Mouse (Mus musculus) ES-Bruce4 (cell line): ENCODE results near the gene Tuba3a. TPM values are rescaled to one million over a fixed set of nuclear protein-coding genes. Genes with fewer than 3 reads are reported as not detected.
A peak's percentile ranks its signal among the peaks of the same experiment; 100 is the strongest.

ENCODE experiments used
- H3K27ac ChIP-seq: 2 replicates; pipeline ENCODE4 v1.5.1; 2012; ENCODE audit warnings: low read length, inconsistent platforms; ENCODE audit not compliant: insufficient read depth
- H3K27me3 ChIP-seq: 2 replicates; pipeline ENCODE4 v1.6.1; 2012; ENCODE audit warnings: mild to moderate bottlenecking, low read length, inconsistent platforms; ENCODE audit not compliant: control insufficient read depth, poor library complexity, insufficient read depth, severe bottlenecking
- H3K36me3 ChIP-seq: 2 replicates; pipeline ENCODE4 v1.6.1; 2012; ENCODE audit warnings: inconsistent platforms, mild to moderate bottlenecking, low read length, moderate library complexity; ENCODE audit not compliant: control insufficient read depth, poor library complexity, insufficient read depth, severe bottlenecking
- H3K4me1 ChIP-seq: one replicate; pipeline ENCODE4 v1.8.1; 2011; ENCODE audit warnings: low read length; ENCODE audit not compliant: control insufficient read depth, insufficient read depth
- H3K4me3 ChIP-seq: 2 replicates; pipeline ENCODE4 v1.5.1; 2011; ENCODE audit warnings: low read depth, mild to moderate bottlenecking, low read length
- H3K9ac ChIP-seq: 2 replicates; pipeline ENCODE4 v1.6.1; 2012; ENCODE audit warnings: low read depth, mild to moderate bottlenecking, inconsistent platforms; ENCODE audit not compliant: poor library complexity, severe bottlenecking
- H3K9me3 ChIP-seq: replicated peaks from 2 replicates; pipeline ENCODE4 v1.6.1; 2012; ENCODE audit warnings: mild to moderate bottlenecking, low read length, inconsistent platforms; ENCODE audit not compliant: control insufficient read depth, poor library complexity, insufficient read depth, severe bottlenecking
- CTCF ChIP-seq: IDR thresholded peaks from one replicate; pipeline ENCODE4 v1.8.1; 2011; ENCODE audit warnings: low read depth, low read length
- EP300 ChIP-seq: IDR thresholded peaks from 2 replicates; pipeline ENCODE4 v1.6.1; 2011; ENCODE audit warnings: low read depth, low read length; ENCODE audit not compliant: insufficient read depth
- POLR2A ChIP-seq: IDR thresholded peaks from one replicate; pipeline ENCODE4 v1.8.1; 2011; ENCODE audit warnings: low read length; ENCODE audit not compliant: insufficient read depth
- polyA plus RNA-seq: library from polyadenylated mRNA; stranded (reverse); fragments of >200 nt; gene quantifications from 2 replicates; pipeline ENCODE4 v1.2.4, GENCODE M21; 2011; ENCODE audit warnings: low read depth; ENCODE audit not compliant: missing spikeins, insufficient read depth, insufficient read length

Tuba3a gene
- polyA plus RNA-seq, 1 experiment: 2.2 TPM

- Histone ChIP-seq H3K9me3 (no peaks in the 10 kb centered on the region), H3K27ac (no peak overlapping the region), H3K4me1 (no peaks in the 10 kb centered on the region), H3K36me3 (no peaks in the 10 kb centered on the region), H3K4me3 (no peak overlapping the region), H3K27me3 (no peaks in the 10 kb centered on the region), H3K9ac (no peak overlapping the region)
- no peak for TF ChIP-seq POLR2A
- no peak for TF ChIP-seq CTCF
- no peak for TF ChIP-seq EP300
Observed at GRCm38 (mm10) chr6:125233816-125234519, 51.9 kb downstream of the Tuba3a start.

DNA sequence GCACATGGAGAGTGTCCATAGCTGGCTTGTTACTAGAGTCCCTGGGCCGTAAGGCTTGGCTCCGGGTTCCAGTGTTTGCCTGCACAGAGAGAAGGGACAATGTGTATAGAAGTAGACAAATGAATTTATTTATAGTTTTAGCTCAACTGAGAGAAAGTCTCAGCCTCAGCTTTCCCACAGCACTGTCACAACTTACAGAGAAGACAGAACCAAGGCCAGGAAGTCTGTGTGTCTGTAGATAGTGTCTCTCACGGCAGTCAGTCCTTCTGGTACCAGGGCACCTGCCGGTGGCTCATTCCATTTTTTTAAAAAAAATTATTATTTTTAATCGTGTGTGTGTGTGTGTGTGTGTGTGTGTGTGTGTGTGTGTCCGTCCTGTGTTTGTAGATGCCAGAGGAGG, 53.3 kb downstream of the Tuba3a start:
- Histone ChIP-seq H3K27me3 (no peaks in the 10 kb centered on the region), H3K36me3 (no peaks in the 10 kb centered on the region), H3K4me1 (no peaks in the 10 kb centered on the region), H3K4me3 (no peak overlapping the region), H3K9ac (no peak overlapping the region), H3K27ac (no peak overlapping the region), H3K9me3 (no peaks in the 10 kb centered on the region)
- TF ChIP-seq EP300 (no peak), CTCF (no peak), POLR2A (no peak)

DNA sequence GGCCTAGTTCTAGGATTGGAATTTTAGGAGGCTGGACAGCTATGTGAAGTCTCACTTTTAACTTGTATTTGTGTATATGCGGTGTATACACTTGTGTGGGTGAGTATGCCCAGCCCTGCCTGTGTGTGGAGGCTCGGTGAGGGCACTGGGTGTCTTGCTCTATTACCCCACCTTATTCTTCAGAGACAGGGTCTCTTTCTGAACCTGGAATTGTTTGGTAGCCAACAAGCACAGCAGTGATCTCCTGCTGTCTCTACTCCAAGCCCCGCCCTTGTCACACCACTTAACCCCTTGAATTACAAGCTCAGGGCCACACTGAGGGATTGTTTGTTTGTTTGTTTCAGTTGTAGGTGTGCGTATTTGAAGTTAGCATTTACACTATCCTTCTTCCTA, 53.8 kb downstream of the Tuba3a start:
- Histone ChIP-seq H3K36me3 (no peaks in the 10 kb centered on the region), H3K27ac (no peak overlapping the region), H3K4me1 (no peaks in the 10 kb centered on the region), H3K9me3 (no peaks in the 10 kb centered on the region), H3K4me3 (peak overlapping the region; percentile 65), H3K27me3 (no peaks in the 10 kb centered on the region), H3K9ac (peak overlapping the region; percentile 34)
- TF ChIP-seq CTCF: no peak
- TF ChIP-seq POLR2A: no peak
- TF ChIP-seq EP300: no peak

DNA sequence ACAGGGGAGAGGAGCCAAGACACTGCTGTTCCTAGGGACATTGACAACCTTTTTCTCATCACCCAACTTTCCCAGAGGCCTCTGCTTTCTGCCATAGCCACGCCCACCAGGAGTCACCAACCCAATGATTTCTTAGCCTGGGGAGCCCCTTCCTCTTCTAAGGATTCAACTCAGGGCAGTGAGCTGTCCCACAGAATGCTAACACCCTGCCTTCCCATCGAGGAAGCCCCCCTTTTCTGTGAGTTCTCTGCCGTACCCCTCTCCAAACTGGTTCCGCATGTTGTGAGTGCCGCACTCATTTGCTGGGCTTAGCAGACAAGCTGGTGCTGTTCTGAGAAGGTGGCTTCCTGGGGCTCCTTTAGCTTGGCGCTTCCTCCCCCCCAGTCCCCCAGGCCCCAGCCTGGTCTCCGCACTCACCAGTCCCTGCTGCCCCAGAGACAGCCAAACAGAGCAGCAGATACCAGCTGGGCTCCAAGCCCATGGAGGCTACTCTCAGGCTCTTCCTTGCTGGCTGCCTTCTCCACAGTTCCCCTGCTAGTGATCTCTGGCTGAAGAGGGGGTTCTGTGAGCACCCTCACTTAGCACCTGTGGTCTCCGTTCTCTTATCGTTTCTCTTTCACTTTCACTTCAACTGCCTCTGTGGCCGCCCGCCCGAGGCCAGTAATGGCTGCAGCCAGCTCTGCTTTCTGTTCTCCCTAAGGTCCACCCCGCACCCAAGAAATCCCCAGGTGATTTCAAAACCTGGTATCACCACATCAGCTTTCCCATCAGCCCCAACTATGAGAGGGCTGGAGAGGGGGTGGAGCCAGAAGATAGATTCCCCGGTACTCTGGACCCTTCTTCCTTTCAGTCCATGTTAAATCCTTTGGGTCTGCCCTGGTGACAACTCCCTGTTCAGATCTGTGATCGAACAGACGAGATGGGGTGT, 54.5 kb downstream of the Tuba3a start, which contains the start of gene Tapbpl:
Tapbpl (minus strand) TSS at position 744 of the 928 bp plus-strand sequence.
- peak within 1 kb of the TSS; percentile 34 for H3K9ac ChIP-seq
- no peak within 1 kb of the TSS for H3K27ac ChIP-seq
- no peaks in the 10 kb centered on the region for H3K4me1 ChIP-seq

GRCm38 (mm10) chr6:125230571-125230970, 55.3 kb downstream of the Tuba3a start:
- no peak overlapping the region for H3K27ac ChIP-seq

More for the DNA sequence above, 54.5 kb downstream of the Tuba3a start, which contains the start of gene Tapbpl:
- TF ChIP-seq EP300: no peak
- no peak for TF ChIP-seq CTCF
- H3K4me3 ChIP-seq: peak within 1 kb of the TSS; percentile 65
- no peaks in the 10 kb centered on the region for H3K9me3 ChIP-seq
- H3K27me3 ChIP-seq: no peaks in the 10 kb centered on the region
- H3K36me3 ChIP-seq: no peaks in the 10 kb centered on the region

More at GRCm38 (mm10) chr6:125230571-125230970, 55.3 kb downstream of the Tuba3a start:
- Histone ChIP-seq H3K27me3 (no peaks in the 10 kb centered on the region), H3K4me3 (no peak overlapping the region), H3K9ac (no peak overlapping the region), H3K4me1 (no peaks in the 10 kb centered on the region), H3K9me3 (no peaks in the 10 kb centered on the region), H3K36me3 (no peaks in the 10 kb centered on the region)
- no peak for TF ChIP-seq EP300
- no peak for TF ChIP-seq CTCF
- TF ChIP-seq POLR2A: no peak

Other genes with a start within 250 kb of the Tuba3a start
- 44.0 and 54.7 TPM in 2 replicates for gene Ing4, start 246.3 kb downstream of the Tuba3a start, polyA plus RNA-seq
- gene Acrbp, start 236.4 kb downstream of the Tuba3a start, polyA plus RNA-seq: 25.3 and 25.7 TPM in 2 replicates
- gene Lpar5, start 218.1 kb downstream of the Tuba3a start, polyA plus RNA-seq: 2.5 and 3.7 TPM in 2 replicates
- 307 and 317 TPM in 2 replicates for gene Chd4, start 190.1 kb downstream of the Tuba3a start, polyA plus RNA-seq
- 75.1 and 78.4 TPM in 2 replicates for gene Nop2, start 154.1 kb downstream of the Tuba3a start, polyA plus RNA-seq
- 8.3 and 9.9 TPM in 2 replicates for gene Iffo1, start 140.8 kb downstream of the Tuba3a start, polyA plus RNA-seq
- gene Gapdh, start 119.6 kb downstream of the Tuba3a start, polyA plus RNA-seq: 933 and 990 TPM in 2 replicates
- gene Ncapd2, start 94.3 kb downstream of the Tuba3a start, polyA plus RNA-seq: 383 and 401 TPM in 2 replicates
- 113 TPM in 2 replicates for gene Mrpl51, start 94.2 kb downstream of the Tuba3a start, polyA plus RNA-seq
- 9.4 and 14.3 TPM in 2 replicates for gene Vamp1, start 70.5 kb downstream of the Tuba3a start, polyA plus RNA-seq
- 2.1 and 3.9 TPM in 2 replicates for gene Tapbpl, start 54.2 kb downstream of the Tuba3a start, polyA plus RNA-seq
- not detected in 2 replicates for gene Cd27, start 49.0 kb downstream of the Tuba3a start, polyA plus RNA-seq
- 8.0 and 9.5 TPM in 2 replicates for gene Ltbr, start 27.8 kb upstream of the Tuba3a start, polyA plus RNA-seq
- 2.0 and 2.3 TPM in 2 replicates for gene Scnn1a, start 34.6 kb upstream of the Tuba3a start, polyA plus RNA-seq
- 13.1 and 19.8 TPM in 2 replicates for gene Tnfrsf1a, start 63.3 kb upstream of the Tuba3a start, polyA plus RNA-seq
- gene Plekhg6, start 94.8 kb upstream of the Tuba3a start, polyA plus RNA-seq: 2.3 and 2.5 TPM in 2 replicates
- 417 and 439 TPM in 2 replicates for gene Cd9, start 208.7 kb upstream of the Tuba3a start, polyA plus RNA-seq